Mouse (Mus musculus) MEL (cell line): ENCODE measurements around the gene Arhgdia. TPM values are rescaled to one million over a fixed set of nuclear protein-coding genes. Genes with fewer than 3 reads are reported as not detected.

Experiments
- DNase-seq: peaks from one replicate; pipeline ENCODE4 v3.0.0; 2011; ENCODE audit warnings: low read depth, low spot score
- H3K27ac ChIP-seq: 2 replicates; pipeline ENCODE4 v1.5.1; 2012; ENCODE audit warnings: low read depth, mild to moderate bottlenecking, control low read depth, low read length, moderate library complexity; ENCODE audit not compliant: control insufficient read depth
- H3K27me3 ChIP-seq, 2 experiments: fragments of 150-350 bp in 1 of 2; sonication (generic) in 1 of 2; 2 replicates each; pipeline ENCODE4 v1.6.1; 2012; ENCODE audit warnings: low read length in 2 of 2, mild to moderate bottlenecking in 2 of 2, improper control_type of control experiment in 1 of 2, moderate library complexity in 1 of 2; ENCODE audit not compliant: insufficient read depth in 2 of 2, control insufficient read depth in 1 of 2
- H3K36me3 ChIP-seq, 2 experiments: 2 replicates each; pipeline ENCODE4 v1.6.1; 2012 to 2014; ENCODE audit warnings: low read length in 2 of 2, improper control_type of control experiment in 1 of 2, inconsistent platforms in 1 of 2, mild to moderate bottlenecking in 1 of 2; ENCODE audit not compliant: insufficient read depth in 2 of 2, control insufficient read depth in 1 of 2
- H3K4me1 ChIP-seq, 2 experiments: fragments of 150-350 bp in 1 of 2; sonication (generic) in 1 of 2; 2 replicates each; pipeline ENCODE4 v1.6.1; 2012; ENCODE audit warnings: low read length in 2 of 2, improper control_type of control experiment in 1 of 2, mild to moderate bottlenecking in 1 of 2; ENCODE audit not compliant: insufficient read depth in 2 of 2, control insufficient read depth in 1 of 2
- H3K4me3 ChIP-seq, 2 experiments: fragments of 150-350 bp in 1 of 2; sonication (generic) in 1 of 2; 2 replicates each; pipeline ENCODE4 v1.5.1; 2012; ENCODE audit warnings: low read depth in 2 of 2, low read length in 2 of 2, mild to moderate bottlenecking in 2 of 2, moderate library complexity in 2 of 2, control low read depth in 1 of 2, improper control_type of control experiment in 1 of 2; ENCODE audit not compliant: control insufficient read depth in 1 of 2, insufficient read depth in 1 of 2
- H3K79me2 ChIP-seq: 2 replicates; pipeline ENCODE4 v1.6.1; 2012; ENCODE audit warnings: mild to moderate bottlenecking, low read length, moderate library complexity; ENCODE audit not compliant: control insufficient read depth, poor library complexity, insufficient read depth
- H3K9ac ChIP-seq: 2 replicates; pipeline ENCODE4 v1.6.1; 2012; ENCODE audit warnings: low read depth, mild to moderate bottlenecking, control low read depth, low read length, moderate library complexity; ENCODE audit not compliant: control insufficient read depth, poor library complexity, severe bottlenecking
- H3K9me3 ChIP-seq: fragments of 150-350 bp; sonication (generic); replicated peaks from 2 replicates; pipeline ENCODE4 v1.6.1; 2012; ENCODE audit warnings: mild to moderate bottlenecking, low read length, improper control_type of control experiment, moderate library complexity; ENCODE audit not compliant: insufficient read depth
- CHD1 ChIP-seq: IDR thresholded peaks from 2 replicates; pipeline ENCODE4 v1.6.1; 2012; ENCODE audit warnings: low read depth, mild to moderate bottlenecking, inconsistent platforms, low read length, improper control_type of control experiment
- E2F4 ChIP-seq: IDR thresholded peaks from 2 replicates; pipeline ENCODE4 v1.6.1; 2011; ENCODE audit warnings: low read depth, low read length, improper control_type of control experiment, borderline replicate concordance
- EP300 ChIP-seq, 2 experiments: IDR thresholded peaks; 2 replicates each; pipeline ENCODE4 v1.6.1; 2011; ENCODE audit warnings: improper control_type of control experiment in 2 of 2, low read length in 2 of 2, low read depth in 1 of 2, mild to moderate bottlenecking in 1 of 2
- ETS1 ChIP-seq: IDR thresholded peaks from 2 replicates; pipeline ENCODE4 v1.6.1; 2012; ENCODE audit warnings: low read depth, mild to moderate bottlenecking, inconsistent platforms, low read length, improper control_type of control experiment, moderate library complexity
- HCFC1 ChIP-seq: IDR thresholded peaks from 2 replicates; pipeline ENCODE4 v1.6.1; 2012; ENCODE audit warnings: low read depth, mild to moderate bottlenecking, inconsistent platforms, low read length, improper control_type of control experiment, moderate library complexity
- JUND ChIP-seq: IDR thresholded peaks from 2 replicates; pipeline ENCODE4 v1.6.1; 2011; ENCODE audit warnings: low read depth, mild to moderate bottlenecking, improper control_type of control experiment, low read length
- MAZ ChIP-seq: IDR thresholded peaks from 2 replicates; pipeline ENCODE4 v1.6.1; 2012; ENCODE audit warnings: low read depth, mild to moderate bottlenecking, inconsistent platforms, low read length, improper control_type of control experiment
- MYB ChIP-seq: IDR thresholded peaks from 2 replicates; pipeline ENCODE4 v1.6.1; 2011; ENCODE audit warnings: mild to moderate bottlenecking, low read depth, low read length, improper control_type of control experiment
- MYC ChIP-seq: IDR thresholded peaks from 2 replicates; pipeline ENCODE4 v1.6.1; 2011; ENCODE audit warnings: low read depth, mild to moderate bottlenecking, low read length, improper control_type of control experiment, moderate library complexity
- POLR2A ChIP-seq, 2 experiments: IDR thresholded peaks; 2 replicates each; pipeline ENCODE4 v1.6.1; 2011 to 2012; ENCODE audit warnings: low read length in 2 of 2, mild to moderate bottlenecking in 2 of 2, control low read depth in 1 of 2, improper control_type of control experiment in 1 of 2, low read depth in 1 of 2, moderate library complexity in 1 of 2; ENCODE audit not compliant: control insufficient read depth in 1 of 2, insufficient read depth in 1 of 2, poor library complexity in 1 of 2
- POLR2AphosphoS2 ChIP-seq: IDR thresholded peaks from 2 replicates; pipeline ENCODE4 v1.6.1; 2011; ENCODE audit warnings: low read length, improper control_type of control experiment
- RCOR1 ChIP-seq: IDR thresholded peaks from 2 replicates; pipeline ENCODE4 v1.6.1; 2012; ENCODE audit warnings: low read depth, mild to moderate bottlenecking, inconsistent platforms, low read length, improper control_type of control experiment
- TCF12 ChIP-seq: IDR thresholded peaks from 2 replicates; pipeline ENCODE4 v1.6.1; 2014; ENCODE audit warnings: low read depth, mild to moderate bottlenecking, inconsistent platforms, low read length, improper control_type of control experiment, moderate library complexity
- UBTF ChIP-seq: IDR thresholded peaks from 2 replicates; pipeline ENCODE4 v1.6.1; 2012; ENCODE audit warnings: low read depth, mild to moderate bottlenecking, inconsistent platforms, low read length, improper control_type of control experiment, moderate library complexity, borderline replicate concordance; ENCODE audit not compliant: insufficient read depth
- ZC3H11A ChIP-seq: IDR thresholded peaks from 2 replicates; pipeline ENCODE4 v1.6.1; 2012; ENCODE audit warnings: low read depth, mild to moderate bottlenecking, inconsistent platforms, low read length, improper control_type of control experiment
- ZKSCAN1 ChIP-seq: IDR thresholded peaks from 2 replicates; pipeline ENCODE4 v1.6.1; 2012; ENCODE audit warnings: low read depth, mild to moderate bottlenecking, inconsistent platforms, low read length, improper control_type of control experiment, moderate library complexity
- polyA plus RNA-seq, 2 experiments: library from polyadenylated mRNA; stranded (reverse) in 1 of 2; unstranded in 1 of 2; fragments of >175 nt in 1 of 2; fragments of >200 nt in 1 of 2; gene quantifications; 2 replicates each; pipeline versions ENCODE4 v1.2.1 to v1.2.4; 2012; ENCODE audit warnings: low replicate concordance in 2 of 2, low read depth in 1 of 2; ENCODE audit not compliant: insufficient read length in 2 of 2, insufficient read depth in 1 of 2, missing spikeins in 1 of 2
- total RNA-seq: library from RNA; depleted of rRNA; stranded (reverse); fragments of 300-350 nt; gene quantifications from 2 replicates; pipeline ENCODE4 v1.2.3, GENCODE M21; 2012

Gene Arhgdia
- total and polyA plus RNA-seq, 3 experiments: 364 to 821 (median 601) TPM

DNA sequence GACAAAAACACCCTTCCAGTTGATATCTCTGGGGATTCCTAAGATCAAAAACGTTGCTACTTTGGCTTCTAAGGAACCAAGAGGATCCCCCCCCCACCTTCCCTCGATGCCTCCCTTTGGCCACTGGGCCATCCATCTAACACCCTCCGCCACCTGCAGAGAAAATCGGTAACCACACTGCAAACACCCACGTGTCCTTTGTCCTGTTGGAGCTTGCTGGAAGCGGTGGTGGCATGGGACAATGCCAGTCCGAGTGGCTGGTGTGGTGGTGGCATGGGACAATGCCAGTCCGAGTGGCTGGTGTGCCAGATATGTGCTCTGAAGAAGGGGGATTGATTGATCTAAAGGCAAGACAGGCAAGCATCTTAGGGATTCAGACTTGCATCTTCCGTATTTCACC, 49.8 kb downstream of the Arhgdia start:
- peaks cover 4 to 14% of the 10 kb centered on the region in 2 experiments for H3K4me1 ChIP-seq
- no peak for TF ChIP-seq CHD1
- no peak for TF ChIP-seq TCF12
- no peak for TF ChIP-seq MYC
- TF ChIP-seq POLR2AphosphoS2: no peak
- TF ChIP-seq HCFC1: no peak
- TF ChIP-seq MAZ: no peak
- TF ChIP-seq E2F4: no peak
- TF ChIP-seq EP300 (IDR thresholded peaks at IDR 0.05; ENCODE audit: low read depth in 1 of 2, low read length in 2 of 2): no peak
- TF ChIP-seq MYB: no peak
- TF ChIP-seq JUND: no peak
- TF ChIP-seq ZKSCAN1: no peak
- no peak for TF ChIP-seq ZC3H11A
- no peak for TF ChIP-seq RCOR1
- no peak for TF ChIP-seq UBTF
- no peak for TF ChIP-seq POLR2A (IDR thresholded peaks at IDR 0.05; ENCODE audit: control insufficient read depth in 1 of 2, insufficient read depth in 1 of 2, low read depth in 1 of 2, low read length in 2 of 2, poor library complexity in 1 of 2)
- no peak overlapping the region for H3K4me3 ChIP-seq
- no peak for DNase-seq
- peaks cover 5 to 10% of the 10 kb centered on the region in 2 experiments; a peak in 2 of 4 replicates for H3K27me3 ChIP-seq
- H3K79me2 ChIP-seq: no peaks in the 10 kb centered on the region
- H3K9me3 ChIP-seq: no peaks in the 10 kb centered on the region
- H3K9ac ChIP-seq: no peak overlapping the region
- no peak overlapping the region for H3K27ac ChIP-seq
- H3K36me3 ChIP-seq: peaks cover 0 to 9% of the 10 kb centered on the region in 2 experiments; a peak in 2 of 4 replicates

DNA sequence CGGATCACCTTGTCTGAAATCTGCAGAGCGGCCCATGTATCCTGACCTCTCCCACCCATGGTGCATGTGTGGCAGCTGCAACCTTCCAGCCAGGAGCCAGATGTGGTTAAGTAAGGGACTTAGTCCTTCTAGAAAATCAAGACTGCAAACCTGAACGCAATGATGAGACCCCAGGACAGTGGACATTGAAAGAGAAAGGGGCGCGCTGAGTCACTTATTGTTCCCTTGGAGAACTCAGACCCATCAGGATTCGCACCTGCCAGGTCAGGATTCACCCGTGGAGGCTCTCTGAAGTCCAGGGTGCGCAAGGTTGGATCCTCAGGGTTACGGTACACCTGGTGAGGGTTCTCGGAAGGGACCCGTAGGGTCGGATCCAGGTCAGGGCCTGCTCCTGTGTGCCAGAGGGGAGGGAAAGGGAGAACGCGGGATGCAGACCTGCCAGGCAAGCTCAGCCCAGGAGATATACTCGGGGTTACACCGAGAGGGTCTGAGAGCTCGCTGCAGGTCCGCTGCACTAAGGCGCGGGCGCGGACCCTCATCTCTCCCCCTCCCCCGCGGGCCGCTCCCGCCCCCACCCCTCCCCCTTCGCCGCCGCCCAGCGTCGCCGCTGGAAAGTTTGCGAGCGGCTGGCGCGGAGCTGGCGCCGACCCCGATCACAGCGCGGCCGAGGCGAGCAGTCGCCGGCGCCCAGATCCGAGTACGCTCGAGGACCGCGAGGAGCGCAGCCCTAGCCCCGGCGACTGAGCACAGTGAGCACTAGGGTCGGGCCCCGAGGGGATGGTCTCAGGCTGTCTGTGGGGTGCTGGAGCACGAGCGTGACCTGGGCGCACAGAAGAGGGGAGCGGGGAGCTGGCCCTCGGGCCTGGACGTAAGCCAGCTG, 51.1 kb downstream of the Arhgdia start, which contains the start of gene Gcgr:
TSS of gene Gcgr (plus strand) at position 615 of the 880 bp plus-strand sequence.
- H3K9me3 ChIP-seq: no peaks in the 10 kb centered on the region
- peaks cover 0 to 15% of the 10 kb centered on the region in 2 experiments; a peak in 2 of 4 replicates for H3K36me3 ChIP-seq
- peaks cover 4 to 24% of the 10 kb centered on the region in 2 experiments for H3K4me1 ChIP-seq
- no peaks in the 10 kb centered on the region for H3K79me2 ChIP-seq
- no peak for DNase-seq
- no peak within 1 kb of the TSS for H3K4me3 ChIP-seq
- no peak within 1 kb of the TSS for H3K9ac ChIP-seq
- peaks cover 5 to 10% of the 10 kb centered on the region in 2 experiments; a peak in 2 of 4 replicates for H3K27me3 ChIP-seq
- no peak within 1 kb of the TSS for H3K27ac ChIP-seq
- TF ChIP-seq MYB (no peak), ETS1 (no peak), ZC3H11A (no peak), TCF12 (no peak)
